Mouse (Mus musculus): ENCODE measurements at regions not wholly inside any gene's neighbourhood (a gene's known extent, or its start where the extent isn't known, plus 50 kb on each side); places are given as distances from the start of the nearest gene placed in this dataset.

DNA sequence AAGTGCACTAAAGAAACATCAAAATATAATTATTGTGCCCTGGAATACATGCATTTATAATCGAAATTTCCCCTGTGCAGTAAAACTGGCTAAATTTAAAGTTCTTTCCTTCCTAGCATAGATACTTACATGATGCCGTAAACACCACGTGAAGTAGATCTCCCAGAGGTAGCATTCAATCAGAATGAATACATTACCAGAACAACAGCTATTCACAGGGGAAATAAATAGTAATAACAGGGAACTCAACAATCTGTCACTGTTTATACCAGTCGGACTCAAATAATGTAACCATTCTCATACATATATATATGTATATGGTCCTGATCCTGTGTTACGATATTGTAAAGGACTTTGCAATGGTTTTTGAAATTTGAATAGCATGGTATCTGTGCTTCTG is 1761.5 kb upstream of the Pcdh20 start:
- Histone ChIP-seq H3K9me3 (replicated peaks; ENCODE audit: low read length) (peaks cover 28% of the 10 kb centered on the region), H3K36me3 (replicated peaks in 1 of 2; ENCODE audit: control insufficient read depth in 1 of 2, insufficient read depth in 1 of 2, low read length in 1 of 2) (no peaks in the 10 kb centered on the region), H3K9ac (ENCODE audit: insufficient read depth, low read depth) (no peak overlapping the region), H3K27ac (ENCODE audit: insufficient read depth, low read depth) (no peak overlapping the region), H3K4me1 (ENCODE audit: control insufficient read depth in 1 of 2, insufficient read depth in 2 of 2) (no peaks in the 10 kb centered on the region), H3K27me3 (replicated peaks) (no peaks in the 10 kb centered on the region), H3K4me2 (ENCODE audit: insufficient read depth, low read depth, poor library complexity, severe bottlenecking) (no peak overlapping the region), H3K4me3 (replicated peaks in 1 of 3; ENCODE audit: low read depth in 2 of 3, low read length in 2 of 3, poor library complexity in 1 of 3) (no peak overlapping the region), H3K79me2 (replicated peaks; ENCODE audit: control insufficient read depth, extremely low read depth, insufficient read depth, poor library complexity, severe bottlenecking) (no peaks in the 10 kb centered on the region)
- DNase-seq (ENCODE audit: extremely low read depth), result no peak
- no peak for TF ChIP-seq JUN (IDR thresholded peaks at IDR 0.05; ENCODE audit: insufficient read depth, low read depth, low read length)
- no peak for TF ChIP-seq NRF1 (IDR thresholded peaks at IDR 0.05; ENCODE audit: low read depth, low read length)
- no peak for TF ChIP-seq NELFE (IDR thresholded peaks at IDR 0.05; ENCODE audit: low read depth, low read length)
- no peak for TF ChIP-seq UBTF (IDR thresholded peaks at IDR 0.05; ENCODE audit: low read depth, low read length)
- no peak for TF ChIP-seq CHD1 (IDR thresholded peaks at IDR 0.05; ENCODE audit: low read depth, low read length)
- no peak for TF ChIP-seq MAX (IDR thresholded peaks at IDR 0.05; ENCODE audit: low read length)
- no peak for TF ChIP-seq CHD2 (IDR thresholded peaks at IDR 0.05; ENCODE audit: low read length)
- TF ChIP-seq MAFK (IDR thresholded peaks at IDR 0.05; ENCODE audit: insufficient replicate concordance, low read length), result no peak
- no peak for TF ChIP-seq POLR2A (IDR thresholded peaks at IDR 0.05; ENCODE audit: low read depth, low read length)
- TF ChIP-seq MYC (IDR thresholded peaks at IDR 0.05; ENCODE audit: low read depth, low read length), result no peak
- TF ChIP-seq JUND (conservative IDR thresholded peaks at IDR 0.05; ENCODE audit: low read depth, low read length), result no peak
- TF ChIP-seq IRF4 (IDR thresholded peaks at IDR 0.05; ENCODE audit: low read depth, low read length), result no peak
- TF ChIP-seq GABPA (IDR thresholded peaks at IDR 0.05; ENCODE audit: insufficient replicate concordance, low read depth, low read length), result no peak
- in situ Hi-C loops (cut with MboI; ENCODE audit: low pct_ligation_motif_present, low pct_unique_long_range_greater_than_20kb, low sequenced_read_pairs) (no loop called here), dilution Hi-C loops (cut with MboI; ENCODE audit: extremely low pct_ligation_motif_present, extremely low pct_unique_long_range_greater_than_20kb, low sequenced_read_pairs) (no loop called here)

GRCm38 (mm10) chr14:90200294-90200693 is 1729.1 kb upstream of the Pcdh20 start:
- dilution Hi-C loops (cut with MboI; ENCODE audit: extremely low pct_ligation_motif_present, extremely low pct_unique_long_range_greater_than_20kb, low sequenced_read_pairs) (no loop called here), in situ Hi-C loops (cut with MboI; ENCODE audit: low pct_ligation_motif_present, low pct_unique_long_range_greater_than_20kb, low sequenced_read_pairs) (no loop called here)

More at GRCm38 (mm10) chr14:90200294-90200693, 1729.1 kb upstream of the Pcdh20 start:
- H3K79me2 ChIP-seq (replicated peaks; ENCODE audit: control insufficient read depth, extremely low read depth, insufficient read depth, poor library complexity, severe bottlenecking), result no peaks in the 10 kb centered on the region
- H3K4me3 ChIP-seq (replicated peaks in 1 of 3; ENCODE audit: low read depth in 2 of 3, low read length in 2 of 3, poor library complexity in 1 of 3), result no peak overlapping the region
- no peaks in the 10 kb centered on the region for H3K27me3 ChIP-seq (replicated peaks)
- H3K9ac ChIP-seq (ENCODE audit: insufficient read depth, low read depth), result no peak overlapping the region
- no peak overlapping the region for H3K27ac ChIP-seq (ENCODE audit: insufficient read depth, low read depth)
- no peak for DNase-seq (ENCODE audit: extremely low read depth)
- no peaks in the 10 kb centered on the region for H3K4me1 ChIP-seq (ENCODE audit: control insufficient read depth in 1 of 2, insufficient read depth in 2 of 2)
- no peaks in the 10 kb centered on the region for H3K36me3 ChIP-seq (replicated peaks in 1 of 2; ENCODE audit: control insufficient read depth in 1 of 2, insufficient read depth in 1 of 2, low read length in 1 of 2)
- TF ChIP-seq PAX5 (IDR thresholded peaks at IDR 0.05; ENCODE audit: low read length), result no peak
- TF ChIP-seq RCOR1 (conservative IDR thresholded peaks at IDR 0.05; ENCODE audit: low read depth, low read length), result no peak
- no peak for TF ChIP-seq ELF1 (IDR thresholded peaks at IDR 0.05; ENCODE audit: low read depth, low read length)
- no peak for TF ChIP-seq MEF2A (IDR thresholded peaks at IDR 0.05; ENCODE audit: borderline replicate concordance, low read depth, low read length)
- TF ChIP-seq MAFK (IDR thresholded peaks at IDR 0.05; ENCODE audit: insufficient replicate concordance, low read length), result no peak
- no peak for TF ChIP-seq UBTF (IDR thresholded peaks at IDR 0.05; ENCODE audit: low read depth, low read length)
- TF ChIP-seq BHLHE40 (IDR thresholded peaks at IDR 0.05; ENCODE audit: low read depth, low read length), result no peak
- TF ChIP-seq MYC (IDR thresholded peaks at IDR 0.05; ENCODE audit: low read depth, low read length), result no peak
- H3K4me2 ChIP-seq (ENCODE audit: insufficient read depth, low read depth, poor library complexity, severe bottlenecking), result no peak overlapping the region
- peaks cover 6% of the 10 kb centered on the region for H3K9me3 ChIP-seq (replicated peaks; ENCODE audit: low read length)

All from CH12.LX (cell line).